Mouse (Mus musculus) layer of hippocampus, adult 9-11 months (tissue): Measurements from ENCODE around the gene Akirin1.

Experiments
- DNase-seq: peaks from one replicate; pipeline ENCODE4 v3.0.0; 2022

Gene Akirin1

GRCm38 (mm10) chr4:123717574-123718433, 32.3 kb downstream of the Akirin1 start, which contains the start of gene Ndufs5:
Gene Ndufs5 (minus strand): TSS chr4:123718202.
- DNase-seq = peak; percentile 96

- DNase-seq = no peak
These were observed 37.7 kb downstream of the Akirin1 start for GRCm38 (mm10) chr4:123712431-123712830.

GRCm38 (mm10) chr4:123707340-123707739, 42.8 kb downstream of the Akirin1 start:
- DNase-seq = no peak

- no peak for DNase-seq
These were observed 44.8 kb downstream of the Akirin1 start for GRCm38 (mm10) chr4:123705340-123705739.

GRCm38 (mm10) chr4:123693384-123693783, 56.8 kb downstream of the Akirin1 start:
- no peak for DNase-seq

- DNase-seq = no peak
These were observed 58.1 kb downstream of the Akirin1 start for GRCm38 (mm10) chr4:123692071-123692470.

- DNase-seq = no peak
These were observed 59.8 kb downstream of the Akirin1 start for GRCm38 (mm10) chr4:123690311-123690710.

- DNase-seq = no peak
These were observed 62.9 kb downstream of the Akirin1 start for GRCm38 (mm10) chr4:123687025-123687781.

GRCm38 (mm10) chr4:123686368-123687024, 63.6 kb downstream of the Akirin1 start:
- DNase-seq = no peak

GRCm38 (mm10) chr4:123685506-123686242, 64.5 kb downstream of the Akirin1 start:
- DNase-seq = no peak

GRCm38 (mm10) chr4:123685046-123685445, 65.1 kb downstream of the Akirin1 start:
- DNase-seq = no peak
